Mouse (Mus musculus): Measurements from ENCODE around the gene Igf2bp1.

The Igf2bp1 gene

DNA sequence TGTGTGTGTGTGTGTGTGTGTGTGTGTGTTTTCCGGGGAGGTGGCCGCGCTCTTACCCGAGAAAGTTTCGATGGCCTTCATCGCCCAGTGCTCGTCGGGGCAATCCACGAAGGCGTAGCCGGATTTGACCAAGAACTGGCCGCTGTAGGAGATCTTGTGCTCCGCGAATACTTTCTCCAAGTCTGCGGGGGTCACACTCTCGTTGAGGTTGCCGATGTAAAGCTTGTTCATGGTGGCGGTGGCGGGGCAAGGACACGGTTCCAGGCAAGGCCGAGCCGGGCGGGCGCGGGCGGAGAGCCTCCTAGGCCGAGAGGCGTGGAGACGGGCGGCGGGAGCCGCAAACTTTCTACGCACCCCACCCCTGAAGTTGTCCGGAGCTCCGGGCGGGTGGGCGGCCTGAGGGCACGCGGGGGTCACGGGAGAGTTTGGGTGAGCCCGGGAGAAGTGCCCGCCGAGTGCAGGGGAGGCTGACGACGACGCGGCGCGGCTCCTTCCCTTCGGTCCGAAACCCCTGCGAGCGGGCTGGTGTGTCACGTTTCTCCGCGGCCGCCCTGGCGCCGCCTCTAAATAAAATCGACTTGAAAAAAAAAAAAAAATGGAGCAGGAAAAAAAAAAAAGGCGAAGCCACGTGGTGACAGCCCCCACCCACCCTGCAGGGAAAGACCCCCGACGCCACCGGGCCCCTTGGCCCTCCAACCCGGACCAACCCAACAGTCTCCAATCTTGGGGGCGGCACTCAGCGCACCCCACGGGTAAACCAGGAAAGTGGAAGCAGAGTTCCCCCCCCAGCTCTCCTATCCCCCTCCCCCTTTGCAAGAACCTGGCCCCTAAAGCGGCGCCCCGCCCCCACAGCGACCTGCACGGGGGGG lies at the start of gene Igf2bp1:
Gene Igf2bp1 (minus strand): TSS at position 538 of the 869 bp plus-strand sequence.
- no peak for DNase-seq (ENCODE audit: inconsistent ontology term)

DNA sequence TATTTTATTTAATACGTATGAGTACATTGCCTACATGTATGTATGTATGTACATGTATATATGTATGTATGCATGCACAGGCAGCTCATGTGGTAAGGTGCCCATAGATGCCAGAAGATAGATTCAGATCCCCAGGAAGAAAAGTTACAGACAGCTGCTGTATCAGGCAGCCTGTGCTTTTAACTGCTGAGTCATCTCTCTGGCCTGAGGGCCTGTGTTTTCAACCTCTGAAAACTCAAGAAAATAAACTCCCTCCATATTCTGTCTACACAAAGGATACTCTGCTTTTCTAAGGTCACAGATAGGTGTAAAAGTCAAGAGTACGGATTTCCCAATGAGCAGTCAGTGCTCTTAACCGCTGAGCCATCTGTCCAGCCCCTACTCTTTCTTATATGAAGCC lies 45.1 kb upstream of the Igf2bp1 start:
- DNase-seq (ENCODE audit: inconsistent ontology term) = no peak

DNA sequence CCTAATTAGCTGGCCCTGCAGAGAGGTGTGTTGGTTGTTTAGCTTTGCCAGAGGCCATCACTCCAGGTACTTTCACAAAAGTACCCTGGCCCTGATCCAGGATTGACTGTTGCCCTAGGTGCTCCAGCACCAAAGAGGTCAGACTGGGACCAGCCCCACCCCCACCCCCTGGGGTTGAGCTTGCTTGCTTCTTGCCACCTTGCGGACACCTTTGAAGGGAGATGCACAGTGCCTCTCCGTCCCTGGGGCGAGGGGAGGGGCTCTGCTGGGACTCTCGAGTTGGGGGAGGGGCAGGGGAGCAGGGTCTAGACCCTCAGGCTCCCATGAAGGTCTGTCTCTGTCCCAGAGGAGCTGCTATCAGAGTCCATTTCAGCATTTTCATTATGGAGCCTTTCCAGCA lies 44.2 kb upstream of the Igf2bp1 start:
- no peak for DNase-seq (ENCODE audit: inconsistent ontology term)

- DNase-seq (ENCODE audit: inconsistent ontology term) = no peak
Observed at GRCm38 (mm10) chr11:96047469-96048373, 42.0 kb upstream of the Igf2bp1 start.

- no peak for DNase-seq (ENCODE audit: inconsistent ontology term)
Observed at GRCm38 (mm10) chr11:96046793-96047192, 41.1 kb upstream of the Igf2bp1 start.

- DNase-seq (ENCODE audit: inconsistent ontology term) = no peak
Observed at GRCm38 (mm10) chr11:96046028-96046427, 40.3 kb upstream of the Igf2bp1 start.

DNA sequence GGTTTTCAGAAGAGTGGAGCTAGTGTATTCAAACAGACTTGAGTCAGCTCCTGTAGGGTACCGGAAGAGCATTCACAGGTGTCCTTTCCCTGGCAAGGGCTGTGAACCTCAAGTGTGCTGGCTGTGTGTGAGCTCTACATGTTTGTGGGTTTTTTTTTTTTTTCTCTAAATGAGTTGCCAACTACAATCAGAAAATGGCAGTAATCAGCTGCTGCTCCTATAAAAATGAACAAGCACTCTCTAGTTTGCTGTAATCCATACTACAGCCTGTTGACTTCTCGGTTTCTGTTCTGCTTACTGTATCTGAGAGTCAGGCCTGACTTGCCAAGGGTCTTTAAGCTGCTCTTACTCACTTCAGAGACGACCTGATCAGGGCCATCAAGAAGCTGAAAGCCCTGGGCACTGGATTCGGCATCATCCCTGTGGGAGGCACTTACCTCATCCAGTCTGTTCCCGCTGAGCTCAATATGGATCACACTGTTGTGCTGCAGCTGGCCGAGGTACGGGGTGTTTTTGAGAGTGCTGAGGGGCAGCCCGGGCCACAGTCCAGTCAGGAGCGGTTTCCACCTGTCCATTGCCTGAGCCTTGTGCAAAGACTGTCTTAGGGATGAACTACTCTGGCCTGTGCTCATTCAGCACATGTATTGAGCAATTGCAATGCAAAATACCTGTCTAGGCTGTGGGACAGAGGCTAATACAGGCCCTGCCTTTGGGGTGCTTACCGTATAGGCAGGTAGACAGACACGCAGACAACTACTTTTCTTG lies 39.2 kb upstream of the Igf2bp1 start:
- DNase-seq (ENCODE audit: inconsistent ontology term) = no peak

GRCm38 (mm10) chr11:96038560-96038959 lies 32.8 kb upstream of the Igf2bp1 start:
- no peak for DNase-seq (ENCODE audit: inconsistent ontology term)

DNA sequence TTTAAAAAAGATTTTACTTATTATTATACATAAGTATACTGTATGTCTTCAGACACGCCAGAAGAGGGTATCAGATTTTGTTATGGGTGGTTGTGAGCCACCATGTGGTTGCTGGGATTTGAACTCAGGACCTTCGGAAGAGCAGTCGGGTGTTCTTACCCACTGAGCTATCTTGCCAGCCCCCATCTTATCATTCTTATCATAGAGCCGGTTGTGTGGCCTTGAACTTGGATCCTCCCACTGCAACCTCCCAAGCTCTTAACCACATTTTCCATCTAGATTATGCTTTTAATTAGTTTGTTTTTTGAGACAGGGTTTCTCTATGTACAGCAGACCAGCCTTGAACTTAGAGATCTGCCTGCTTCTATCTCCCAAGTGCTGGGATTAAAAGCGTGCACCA lies 31.8 kb upstream of the Igf2bp1 start:
- DNase-seq (ENCODE audit: inconsistent ontology term) = no peak

- DNase-seq (ENCODE audit: inconsistent ontology term) = no peak
Observed at GRCm38 (mm10) chr11:96035133-96035532, 29.4 kb upstream of the Igf2bp1 start.

DNA sequence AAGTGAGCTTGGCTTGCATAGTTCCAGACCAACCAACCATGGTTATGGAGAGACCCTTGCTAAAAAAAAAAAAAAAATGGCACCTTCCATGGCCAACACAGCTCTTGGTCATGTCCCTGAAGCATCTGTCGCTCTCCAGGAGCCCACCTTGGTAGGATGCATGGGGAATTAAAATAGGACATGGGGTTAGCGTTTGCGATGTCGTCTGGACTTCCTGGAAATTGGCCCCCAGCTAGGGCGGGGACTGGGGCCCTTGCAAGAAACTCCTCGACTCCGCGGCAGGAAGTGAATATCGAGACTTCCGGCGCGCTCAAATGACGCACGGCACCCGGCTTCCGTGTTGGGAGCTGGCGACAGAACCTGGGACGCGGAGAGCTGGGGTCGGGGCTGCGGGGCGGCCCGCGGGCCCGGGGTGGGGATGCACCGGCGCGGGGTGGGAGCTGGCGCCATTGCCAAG lies 28.9 kb upstream of the Igf2bp1 start, which contains the start of gene Snf8:
Gene Snf8 (plus strand): TSS at position 290 of the 457 bp plus-strand sequence.
- DNase-seq (ENCODE audit: inconsistent ontology term) = peak; percentile 86

GRCm38 (mm10) chr11:96034116-96034515 lies 28.4 kb upstream of the Igf2bp1 start:
- no peak for DNase-seq (ENCODE audit: inconsistent ontology term)

DNA sequence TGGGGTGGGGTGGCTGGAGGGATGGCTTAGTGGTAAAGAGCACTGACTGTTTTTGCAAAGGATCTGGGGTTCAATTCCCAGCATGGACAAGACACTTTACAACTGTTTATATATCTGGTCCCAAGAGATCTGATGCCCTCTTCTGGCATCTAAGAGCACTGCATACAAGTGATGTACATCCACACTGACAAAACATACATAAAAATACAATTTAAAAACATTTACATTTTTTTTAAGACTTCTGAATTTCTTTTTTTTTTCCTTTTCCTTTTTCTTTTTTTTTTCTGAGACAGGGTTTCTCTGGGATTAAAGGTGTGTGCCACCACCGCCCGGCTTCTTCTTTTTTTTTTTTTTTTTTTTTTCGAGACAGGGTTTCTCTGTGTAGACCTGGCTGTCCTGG lies 27.5 kb upstream of the Igf2bp1 start:
- DNase-seq (ENCODE audit: inconsistent ontology term) = no peak

GRCm38 (mm10) chr11:96031701-96032100 lies 26.0 kb upstream of the Igf2bp1 start:
- DNase-seq (ENCODE audit: inconsistent ontology term) = no peak

DNA sequence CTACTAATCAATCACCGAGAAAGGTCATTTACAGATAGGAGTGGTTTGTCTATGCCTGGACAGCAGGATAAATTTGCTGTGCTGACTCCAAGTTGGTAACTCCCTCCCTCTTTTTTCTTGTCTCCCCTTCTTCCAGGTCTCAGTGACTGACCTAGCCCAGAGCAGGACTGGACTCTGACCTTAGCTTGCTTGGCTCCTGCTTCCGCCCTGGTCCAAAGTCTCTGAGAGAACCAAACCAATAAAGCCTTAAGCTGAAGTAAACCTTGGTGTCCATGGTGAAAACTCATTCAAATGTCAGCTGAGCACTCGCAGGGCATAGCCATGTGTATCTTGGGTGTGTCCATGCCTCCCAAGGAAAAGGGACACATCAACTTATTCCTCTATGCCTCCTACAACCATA lies 24.8 kb upstream of the Igf2bp1 start:
- no peak for DNase-seq (ENCODE audit: inconsistent ontology term)

DNA sequence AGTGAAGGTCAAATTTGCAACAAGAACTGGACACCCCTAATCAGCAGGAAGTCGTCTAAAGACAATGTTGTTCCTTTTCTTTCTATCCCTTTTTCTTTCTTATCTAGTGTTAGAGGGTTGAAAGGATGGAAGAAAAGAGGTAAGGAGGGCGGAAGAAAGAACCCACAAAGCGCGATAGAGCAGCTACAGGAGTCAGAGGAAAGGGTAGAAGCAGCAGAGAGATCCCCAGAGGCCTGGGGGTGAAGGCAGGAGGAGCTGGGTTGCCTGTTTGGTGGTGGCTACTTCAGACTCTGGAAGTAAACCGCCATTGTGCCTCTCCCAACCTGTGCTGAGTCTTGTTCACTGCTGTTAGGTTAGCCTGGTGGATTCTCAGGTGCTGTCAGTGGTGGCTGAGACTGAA lies 22.4 kb upstream of the Igf2bp1 start:
- no peak for DNase-seq (ENCODE audit: inconsistent ontology term)

- no peak for DNase-seq (ENCODE audit: inconsistent ontology term)
Observed at GRCm38 (mm10) chr11:96020622-96021021, 14.9 kb upstream of the Igf2bp1 start.

DNA sequence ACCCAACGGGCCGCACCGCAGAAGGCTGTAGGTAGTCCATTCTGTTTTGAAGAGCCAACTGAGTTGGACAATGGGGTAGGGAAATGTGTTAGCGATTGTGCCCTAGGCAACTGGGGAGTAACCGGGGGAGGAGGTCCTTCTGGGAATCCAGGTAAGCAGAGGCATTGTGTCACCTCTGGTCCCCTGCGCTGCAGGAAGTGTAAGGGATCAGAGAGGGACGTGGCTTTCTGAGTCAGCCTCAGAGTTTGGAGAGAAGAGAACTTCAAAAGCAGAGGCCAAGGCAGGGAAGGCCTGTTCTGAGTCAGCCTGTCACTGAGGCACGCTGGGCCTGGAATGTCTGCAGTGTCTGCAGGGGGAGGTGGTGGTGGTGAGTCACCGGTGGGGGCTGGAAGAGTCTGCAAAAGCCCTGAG lies 12.2 kb upstream of the Igf2bp1 start:
- DNase-seq (ENCODE audit: inconsistent ontology term) = peak; percentile 90

DNA sequence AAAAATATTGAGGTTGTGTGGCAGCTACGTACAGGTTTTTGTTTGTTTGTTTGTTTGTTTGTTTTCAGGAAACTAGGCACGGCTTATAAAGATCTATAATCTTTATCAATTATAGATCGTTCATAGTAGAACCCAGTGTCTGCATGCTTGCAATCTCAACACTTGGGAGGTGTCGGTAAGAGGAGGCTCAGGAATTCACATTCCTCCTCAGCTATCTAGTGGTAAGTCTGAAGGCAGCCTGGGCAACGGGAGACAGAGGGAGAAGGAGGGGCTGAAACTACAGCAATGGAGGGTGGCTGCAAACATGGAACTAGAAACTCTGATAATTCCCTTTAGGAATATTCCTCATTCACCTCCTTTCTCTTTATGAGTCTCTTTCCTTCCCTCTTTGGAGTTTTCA lies 9.7 kb upstream of the Igf2bp1 start:
- no peak for DNase-seq (ENCODE audit: inconsistent ontology term)

- DNase-seq (ENCODE audit: inconsistent ontology term) = no peak
Observed at GRCm38 (mm10) chr11:96011982-96012381, 6.2 kb upstream of the Igf2bp1 start.

- DNase-seq (ENCODE audit: inconsistent ontology term) = no peak
Observed at GRCm38 (mm10) chr11:96008827-96009226, 3.1 kb upstream of the Igf2bp1 start.
